ENCODE assay signal across 9 mouse cellular contexts in the genomic region with DNA sequence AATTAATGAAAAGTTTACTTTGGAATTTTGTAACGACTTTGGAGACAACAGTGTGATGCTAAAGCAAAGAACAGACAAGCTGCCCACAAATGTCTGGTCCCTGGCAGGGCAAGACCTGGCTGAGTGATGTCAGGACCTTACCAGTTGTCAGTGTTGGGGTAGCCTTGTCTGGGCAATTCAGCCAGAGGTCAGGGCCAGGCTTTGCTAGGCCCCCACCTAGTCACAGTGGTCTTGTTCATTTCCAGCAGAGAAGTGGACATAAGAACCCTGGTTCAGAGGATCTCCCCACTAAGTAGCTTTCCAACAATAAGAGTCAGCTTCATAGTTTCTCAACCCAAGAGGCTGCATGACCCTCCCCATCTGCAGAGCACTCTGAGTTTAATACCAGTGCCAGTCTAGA. TPM values are rescaled to one million over a fixed set of nuclear protein-coding genes. Genes with fewer than 3 reads are reported as not detected.
DNase-seq lines count a peak whose midpoint lies in the region; ATAC-seq and TF ChIP-seq lines count a peak whose summit lies in the region.
"Had no signal": no experiment of that assay in that cellular context is flagged by ENCODE, and none has a peak within 500 bp of the region (broad histone marks: within the 10 kb centered on the region; RNA-seq: fewer than 3 reads in every experiment).

No protein-coding gene starts in this region.

- no peak overlapping the region for H3K27ac ChIP-seq in forebrain, embryonic 12.5 days
- no peak overlapping the region for H3K27ac ChIP-seq in forebrain, embryonic 15.5 days (replicated peaks)
- H3K27ac ChIP-seq in kidney, embryonic 16.5 days (ENCODE audit: low read length), result no peak overlapping the region
- H3K27ac ChIP-seq in embryonic facial prominence, embryonic 15.5 days (replicated peaks), result peak overlapping the region; percentile 34; the same call in 1 of the 2 replicates
- H3K27ac ChIP-seq in liver, postnatal 0 days (ENCODE audit: low read depth), result no peak overlapping the region
- no peak overlapping the region for H3K27ac ChIP-seq in thymus, adult 2 months (ENCODE audit: control insufficient read depth, insufficient read depth, low read length)

- no peak overlapping the region for H3K4me3 ChIP-seq in forebrain, embryonic 12.5 days (replicated peaks)
- no peak overlapping the region for H3K4me3 ChIP-seq in forebrain, embryonic 15.5 days
- H3K4me3 ChIP-seq in kidney, embryonic 16.5 days (ENCODE audit: low read length), result no peak overlapping the region
- H3K4me3 ChIP-seq in embryonic facial prominence, embryonic 15.5 days (replicated peaks), result peak overlapping the region; percentile 64
- H3K4me3 ChIP-seq in liver, postnatal 0 days (ENCODE audit: low read depth, low read length), result peak overlapping the region; percentile 76; the same call in 1 of the 2 replicates
- no peak overlapping the region for H3K4me3 ChIP-seq in thymus, adult 2 months (ENCODE audit: control insufficient read depth, insufficient read depth, low read length)

- H3K4me2 ChIP-seq in forebrain, embryonic 12.5 days, result peak overlapping the region; percentile 85
- no peak overlapping the region for H3K4me2 ChIP-seq in forebrain, embryonic 15.5 days (replicated peaks)
- H3K4me2 ChIP-seq in kidney, embryonic 16.5 days (replicated peaks; ENCODE audit: low read depth, low read length), result peak overlapping the region; percentile 69
- peak overlapping the region; percentile 90 for H3K4me2 ChIP-seq in embryonic facial prominence, embryonic 15.5 days (replicated peaks)
- peak overlapping the region; percentile 96 for H3K4me2 ChIP-seq in liver, postnatal 0 days (ENCODE audit: low read depth, low read length)

- no peak for DNase-seq in kidney, postnatal 25 days
- no peak for DNase-seq in liver, postnatal 0 days
- DNase-seq in thymus, adult 2 months, result no peak
- DNase-seq in natural killer cell, adult 2 months (ENCODE audit: low spot score in 2 of 2), result no peak
- DNase-seq: right cerebral cortex, postnatal 14 days had no signal

- ATAC-seq in forebrain, embryonic 12.5 days (ENCODE audit: low FRiP score), result no peak
- ATAC-seq in forebrain, embryonic 15.5 days (replicated peaks), result no peak
- no peak for ATAC-seq in kidney, embryonic 16.5 days (ENCODE audit: low FRiP score, low TSS enrichment)
- ATAC-seq in embryonic facial prominence, embryonic 15.5 days (ENCODE audit: insufficient number of reproducible peaks, low FRiP score, low TSS enrichment, low read depth), result no peak
- no peak for ATAC-seq in liver, postnatal 0 days

- H3K4me1 ChIP-seq in forebrain, embryonic 12.5 days, result peaks cover 39% of the 10 kb centered on the region
- peaks cover 30% of the 10 kb centered on the region for H3K4me1 ChIP-seq in forebrain, embryonic 15.5 days
- peaks cover 50% of the 10 kb centered on the region for H3K4me1 ChIP-seq in kidney, embryonic 16.5 days (ENCODE audit: insufficient read depth, low read length)
- H3K4me1 ChIP-seq in embryonic facial prominence, embryonic 15.5 days, result peaks cover 52% of the 10 kb centered on the region
- peaks cover 60% of the 10 kb centered on the region for H3K4me1 ChIP-seq in liver, postnatal 0 days (ENCODE audit: insufficient read depth)
- peaks cover 20% of the 10 kb centered on the region for H3K4me1 ChIP-seq in thymus, adult 2 months (replicated peaks; ENCODE audit: control insufficient read depth, insufficient read depth, low read length)

- no peak for TF ChIP-seq POLR2A in thymus, adult 2 months (IDR thresholded peaks at IDR 0.05; ENCODE audit: control insufficient read depth, extremely low read depth, insufficient read depth, low read length, poor library complexity)

- no peaks in the 10 kb centered on the region for H3K9me3 ChIP-seq in forebrain, embryonic 12.5 days
- no peaks in the 10 kb centered on the region for H3K9me3 ChIP-seq in forebrain, embryonic 15.5 days
- H3K9me3 ChIP-seq in kidney, embryonic 16.5 days (ENCODE audit: low read length), result no peaks in the 10 kb centered on the region
- no peaks in the 10 kb centered on the region for H3K9me3 ChIP-seq in embryonic facial prominence, embryonic 15.5 days (replicated peaks)
- H3K9me3 ChIP-seq in liver, postnatal 0 days (ENCODE audit: low read length), result no peaks in the 10 kb centered on the region

- TF ChIP-seq CTCF in liver, postnatal 0 days (IDR thresholded peaks at IDR 0.05; ENCODE audit: low read depth), result no peak
- TF ChIP-seq CTCF in thymus, adult 2 months (IDR thresholded peaks at IDR 0.05; ENCODE audit: borderline replicate concordance, control insufficient read depth, extremely low read depth, insufficient read depth, low read length, poor library complexity), result no peak

- no peak for TF ChIP-seq EP300 in liver, postnatal 0 days (IDR thresholded peaks at IDR 0.05; ENCODE audit: low read depth)

- WGBS in forebrain, embryonic 12.5 days, result 80% methylated on average over 1 of the region's 1 CpGs
- 77% methylated on average over 1 of the region's 1 CpGs for WGBS in forebrain, embryonic 15.5 days
- WGBS in kidney, embryonic 16.5 days, result 80% methylated on average over 1 of the region's 1 CpGs
- WGBS in embryonic facial prominence, embryonic 15.5 days, result 64% methylated on average over 1 of the region's 1 CpGs
- 52% methylated on average over 1 of the region's 1 CpGs for WGBS in liver, postnatal 0 days (ENCODE audit: insufficient replicate concordance)
- 86% methylated on average over 1 of the region's 1 CpGs for WGBS in thymus, adult 2 months

- H3K36me3 ChIP-seq in forebrain, embryonic 12.5 days (replicated peaks), result peaks cover 25% of the 10 kb centered on the region
- H3K36me3 ChIP-seq in forebrain, embryonic 15.5 days, result no peaks in the 10 kb centered on the region; the same call in 1 of the 2 replicates
- H3K36me3 ChIP-seq in kidney, embryonic 16.5 days (ENCODE audit: insufficient read depth, low read length), result peaks cover 23% of the 10 kb centered on the region
- peaks cover 4% of the 10 kb centered on the region; the same call in 1 of the 2 replicates for H3K36me3 ChIP-seq in embryonic facial prominence, embryonic 15.5 days
- peaks cover 4% of the 10 kb centered on the region; the same call in 1 of the 2 replicates for H3K36me3 ChIP-seq in liver, postnatal 0 days (replicated peaks; ENCODE audit: insufficient read depth, low read length)
- H3K36me3 ChIP-seq in thymus, adult 2 months (ENCODE audit: control insufficient read depth, insufficient read depth, low read length), result no peaks in the 10 kb centered on the region

- H3K27me3 ChIP-seq in forebrain, embryonic 12.5 days, result no peaks in the 10 kb centered on the region
- H3K27me3 ChIP-seq in forebrain, embryonic 15.5 days, result no peaks in the 10 kb centered on the region
- no peaks in the 10 kb centered on the region for H3K27me3 ChIP-seq in kidney, embryonic 16.5 days (ENCODE audit: insufficient read depth, low read length)
- no peaks in the 10 kb centered on the region for H3K27me3 ChIP-seq in embryonic facial prominence, embryonic 15.5 days
- H3K27me3 ChIP-seq in liver, postnatal 0 days (ENCODE audit: insufficient read depth, low read length), result no peaks in the 10 kb centered on the region
- H3K27me3 ChIP-seq in thymus, adult 2 months (ENCODE audit: control insufficient read depth, insufficient read depth, low read length), result no peaks in the 10 kb centered on the region

- H3K9ac ChIP-seq in forebrain, embryonic 12.5 days, result 0 out of 2 replicates have a peak overlapping the region, but pooled peaks have one; percentile 67
- H3K9ac ChIP-seq in forebrain, embryonic 15.5 days (replicated peaks), result no peak overlapping the region
- H3K9ac ChIP-seq in kidney, embryonic 16.5 days (replicated peaks; ENCODE audit: low read length), result 0 out of 2 replicates have a peak overlapping the region, but pooled peaks have one; percentile 7
- H3K9ac ChIP-seq in embryonic facial prominence, embryonic 15.5 days, result peak overlapping the region; percentile 62
- H3K9ac ChIP-seq in liver, postnatal 0 days (replicated peaks), result peak overlapping the region; percentile 79; the same call in 1 of the 2 replicates

RNA-seq across cellular contexts. Expression of gene Rassf7, which starts 4.7 kb away (rescaled TPM):
- polyA plus RNA-seq in forebrain, embryonic 12.5 days (2016; fragmentation: Nextera tagmentation; extraction: Ambion mirVana), result 35.4 and 38.5 TPM in 2 replicates
- polyA plus RNA-seq in forebrain, embryonic 15.5 days (2015; fragmentation: Nextera tagmentation; extraction: Ambion mirVana), result 24.6 and 26.9 TPM in 2 replicates
- polyA plus RNA-seq in kidney, embryonic 16.5 days (2015; fragmentation: Nextera tagmentation; extraction: Ambion mirVana), result 76.3 and 78.3 TPM in 2 replicates
- 55.3 and 56.3 TPM in 2 replicates for polyA plus RNA-seq in embryonic facial prominence, embryonic 15.5 days (2015; fragmentation: Nextera tagmentation; extraction: Ambion mirVana)
- polyA plus RNA-seq in liver, postnatal 0 days (2015; fragmentation: Nextera tagmentation; extraction: Ambion mirVana), result 24.9 and 27.3 TPM in 2 replicates
- 29.8 TPM in 2 replicates for polyA plus RNA-seq in thymus, adult 2 months (2012; rRNA removed)

RNA-seq across cellular contexts. Expression of gene Lmntd2, which starts 6.5 kb away (rescaled TPM):
- 3.3 and 3.7 TPM in 2 replicates for polyA plus RNA-seq in forebrain, embryonic 12.5 days (2016; fragmentation: Nextera tagmentation; extraction: Ambion mirVana)
- polyA plus RNA-seq in forebrain, embryonic 15.5 days (2015; fragmentation: Nextera tagmentation; extraction: Ambion mirVana), result 0.75 and 1.4 TPM in 2 replicates
- polyA plus RNA-seq in kidney, embryonic 16.5 days (2015; fragmentation: Nextera tagmentation; extraction: Ambion mirVana), result 3.9 and 4.4 TPM in 2 replicates
- 2.3 and 3.6 TPM in 2 replicates for polyA plus RNA-seq in embryonic facial prominence, embryonic 15.5 days (2015; fragmentation: Nextera tagmentation; extraction: Ambion mirVana)
- 0.49 TPM in 2 replicates for polyA plus RNA-seq in liver, postnatal 0 days (2015; fragmentation: Nextera tagmentation; extraction: Ambion mirVana)
- 4.6 and 5.5 TPM in 2 replicates for polyA plus RNA-seq in thymus, adult 2 months (2012; rRNA removed)

RNA-seq across cellular contexts. Expression of gene Phrf1, which starts 8.2 kb away (rescaled TPM):
- 106 and 107 TPM in 2 replicates for polyA plus RNA-seq in forebrain, embryonic 12.5 days (2016; fragmentation: Nextera tagmentation; extraction: Ambion mirVana)
- 80.2 and 81.8 TPM in 2 replicates for polyA plus RNA-seq in forebrain, embryonic 15.5 days (2015; fragmentation: Nextera tagmentation; extraction: Ambion mirVana)
- polyA plus RNA-seq in kidney, embryonic 16.5 days (2015; fragmentation: Nextera tagmentation; extraction: Ambion mirVana), result 81.2 and 93.0 TPM in 2 replicates
- 68.7 and 73.2 TPM in 2 replicates for polyA plus RNA-seq in embryonic facial prominence, embryonic 15.5 days (2015; fragmentation: Nextera tagmentation; extraction: Ambion mirVana)
- 10.8 and 14.3 TPM in 2 replicates for polyA plus RNA-seq in liver, postnatal 0 days (2015; fragmentation: Nextera tagmentation; extraction: Ambion mirVana)
- polyA plus RNA-seq in thymus, adult 2 months (2012; rRNA removed), result 64.1 and 80.2 TPM in 2 replicates

RNA-seq across cellular contexts. Expression of gene Lrrc56, which starts 26.4 kb away (rescaled TPM):
- polyA plus RNA-seq in forebrain, embryonic 12.5 days (2016; fragmentation: Nextera tagmentation; extraction: Ambion mirVana), result 14.2 and 16.0 TPM in 2 replicates
- 10.3 and 12.7 TPM in 2 replicates for polyA plus RNA-seq in forebrain, embryonic 15.5 days (2015; fragmentation: Nextera tagmentation; extraction: Ambion mirVana)
- polyA plus RNA-seq in kidney, embryonic 16.5 days (2015; fragmentation: Nextera tagmentation; extraction: Ambion mirVana), result 13.5 and 15.1 TPM in 2 replicates
- 11.2 and 14.7 TPM in 2 replicates for polyA plus RNA-seq in embryonic facial prominence, embryonic 15.5 days (2015; fragmentation: Nextera tagmentation; extraction: Ambion mirVana)
- polyA plus RNA-seq in liver, postnatal 0 days (2015; fragmentation: Nextera tagmentation; extraction: Ambion mirVana), result 2.0 and 2.2 TPM in 2 replicates
- 7.1 and 7.4 TPM in 2 replicates for polyA plus RNA-seq in thymus, adult 2 months (2012; rRNA removed)

RNA-seq across cellular contexts. Expression of gene Hras, which starts 26.6 kb away (rescaled TPM):
- 79.1 and 89.4 TPM in 2 replicates for polyA plus RNA-seq in forebrain, embryonic 12.5 days (2016; fragmentation: Nextera tagmentation; extraction: Ambion mirVana)
- 126 and 127 TPM in 2 replicates for polyA plus RNA-seq in forebrain, embryonic 15.5 days (2015; fragmentation: Nextera tagmentation; extraction: Ambion mirVana)
- polyA plus RNA-seq in kidney, embryonic 16.5 days (2015; fragmentation: Nextera tagmentation; extraction: Ambion mirVana), result 40.3 and 78.3 TPM in 2 replicates
- polyA plus RNA-seq in embryonic facial prominence, embryonic 15.5 days (2015; fragmentation: Nextera tagmentation; extraction: Ambion mirVana), result 180 and 183 TPM in 2 replicates
- 44.0 and 46.2 TPM in 2 replicates for polyA plus RNA-seq in liver, postnatal 0 days (2015; fragmentation: Nextera tagmentation; extraction: Ambion mirVana)
- 65.6 and 77.9 TPM in 2 replicates for polyA plus RNA-seq in thymus, adult 2 months (2012; rRNA removed)

Comparison
In these comparisons a context has a peak if more than half of its experiments do, and no peak if none do; other contexts are left out.
1. H3K4me3 ChIP-seq: peak in embryonic facial prominence, embryonic 15.5 days (single experiment) and liver, postnatal 0 days (single experiment); none in forebrain, embryonic 12.5 days (single experiment), forebrain, embryonic 15.5 days (single experiment), kidney, embryonic 16.5 days (single experiment) and thymus, adult 2 months (single experiment).